Mouse (Mus musculus) liver, postnatal 0 days (tissue): ENCODE measurements around the gene Sdhaf4.

ENCODE experiments used
- CTCF ChIP-seq: sonication (generic); IDR thresholded peaks from 2 replicates; pipeline ENCODE4 v1.5.1; 2016; ENCODE audit warnings: antibody characterized with exemption, low read depth
- EP300 ChIP-seq: IDR thresholded peaks from 2 replicates; pipeline ENCODE4 v1.6.1; 2016; ENCODE audit warnings: antibody characterized with exemption, low read depth, mild to moderate bottlenecking

DNA sequence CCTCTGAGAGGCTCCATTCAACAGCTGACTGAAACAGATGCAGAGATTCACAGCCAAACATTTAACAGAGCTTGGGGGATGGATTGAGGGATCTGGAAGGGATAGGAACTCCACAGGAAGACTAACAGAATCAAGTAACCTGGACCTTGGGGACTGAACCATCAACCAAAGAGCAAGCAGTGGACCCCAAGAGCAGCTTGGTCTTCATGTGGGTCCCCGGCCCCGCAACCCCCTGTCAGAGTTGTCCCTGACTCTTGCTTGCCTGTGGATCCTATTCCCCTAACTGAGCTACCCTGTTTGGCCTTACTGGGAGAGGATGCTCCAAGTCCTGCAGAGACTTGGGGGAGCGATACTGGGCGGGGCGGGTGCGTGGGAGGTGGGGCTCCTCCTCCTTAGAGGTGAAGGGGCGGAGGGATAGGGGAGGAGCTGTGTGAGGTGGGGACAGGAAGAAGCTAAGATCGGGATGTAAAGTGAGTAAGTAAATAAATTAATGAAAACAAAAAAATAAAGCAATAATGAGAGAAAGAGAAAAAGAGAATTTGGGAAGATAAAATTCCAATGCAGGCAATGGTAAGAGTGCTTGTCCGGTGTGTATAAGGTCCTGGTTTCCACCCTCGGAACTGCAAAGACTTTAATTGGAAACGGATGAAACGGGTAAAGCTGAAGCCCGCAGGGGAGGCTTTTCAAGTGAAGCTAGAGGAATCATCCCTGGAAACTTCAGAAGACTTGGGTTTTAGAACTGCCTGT is 46.6 kb downstream of the Sdhaf4 start:
- TF ChIP-seq CTCF (no peak), EP300 (no peak)
